Mouse (Mus musculus) lung, postnatal 0 days (tissue): ENCODE data around the gene Fancc. TPM values are rescaled to one million over a fixed set of nuclear protein-coding genes. Genes with fewer than 3 reads are reported as not detected.

Experiments
- ATAC-seq: fragments of 200-750 bp; cut with Nextera tagmentation; 2 replicates; pipeline ENCODE4 v1.8.0; 2017; ENCODE audit warnings: moderate library complexity
- DNase-seq: peaks from one replicate; pipeline ENCODE4 v3.0.0-alpha.2; 2016; ENCODE audit warnings: low spot score
- H3K27ac ChIP-seq: fragments of 300-500 bp; sonication (generic); 2 replicates; pipeline ENCODE4 v1.5.1; 2014; ENCODE audit warnings: antibody characterized with exemption, mild to moderate bottlenecking, low read length, mixed read lengths
- H3K27me3 ChIP-seq: fragments of 300-500 bp; sonication (generic); replicated peaks from 2 replicates; pipeline ENCODE4 v1.6.1; 2014; ENCODE audit warnings: low read length, mixed read lengths; ENCODE audit not compliant: insufficient read depth
- H3K36me3 ChIP-seq: fragments of 300-500 bp; sonication (generic); 2 replicates; pipeline ENCODE4 v1.6.1; 2014; ENCODE audit warnings: low read length, mixed read lengths; ENCODE audit not compliant: insufficient read depth
- H3K4me1 ChIP-seq: fragments of 300-500 bp; sonication (generic); 2 replicates; pipeline ENCODE4 v1.6.1; 2014; ENCODE audit warnings: antibody characterized with exemption, low read depth, low read length, mixed read lengths; ENCODE audit not compliant: insufficient read depth
- H3K4me2 ChIP-seq: fragments of 300-500 bp; sonication (generic); replicated peaks from 2 replicates; pipeline ENCODE4 v1.6.1; 2014; ENCODE audit warnings: low read depth, mild to moderate bottlenecking, low read length, moderate library complexity, mixed read lengths
- H3K4me3 ChIP-seq: fragments of 300-500 bp; sonication (generic); 2 replicates; pipeline ENCODE4 v1.5.1; 2014; ENCODE audit warnings: low read depth, low read length
- H3K9ac ChIP-seq: fragments of 300-500 bp; sonication (generic); replicated peaks from 2 replicates; pipeline ENCODE4 v1.6.1; 2014; ENCODE audit warnings: low read depth, mild to moderate bottlenecking
- H3K9me3 ChIP-seq: fragments of 300-500 bp; sonication (generic); 2 replicates; pipeline ENCODE4 v1.6.1; 2016; ENCODE audit warnings: low read length, mixed read lengths
- CTCF ChIP-seq: IDR thresholded peaks from 2 replicates; pipeline ENCODE4 v1.5.1; 2016; ENCODE audit warnings: antibody characterized with exemption, mild to moderate bottlenecking
- EP300 ChIP-seq: IDR thresholded peaks from 2 replicates; pipeline ENCODE4 v1.6.1; 2016; ENCODE audit warnings: antibody characterized with exemption, mild to moderate bottlenecking, control low read depth
- WGBS: fragments of 180-500 bp; shearing (Covaris S2); extraction: QIAGEN DNeasy Blood & Tissue Kit; methylation state at CpG from one replicate; pipeline ENCODE4 v1.1.7; 2014; 5-methylcytosine and 5-hydroxymethylcytosine counted together
- polyA plus RNA-seq: library from polyadenylated mRNA; unstranded; fragments of >200 nt; fragmentation: Nextera tagmentation; extraction: Ambion mirVana; gene quantifications from 2 replicates; pipeline ENCODE4 v1.2.1, GENCODE M21; 2015

Gene Fancc
- polyA plus RNA-seq, 1 experiment from 2014 or later, result 26.0 TPM

- no peak overlapping the region for H3K9ac ChIP-seq
- 48% methylated on average over 3 of the region's 3 CpGs for WGBS
- peaks cover 48% of the 10 kb centered on the region for H3K36me3 ChIP-seq
- no peak overlapping the region for H3K27ac ChIP-seq
- ATAC-seq, result no peak
- H3K4me2 ChIP-seq, result no peak overlapping the region
- DNase-seq, result no peak
- no peaks in the 10 kb centered on the region for H3K9me3 ChIP-seq
- H3K4me1 ChIP-seq, result no peaks in the 10 kb centered on the region
- TF ChIP-seq EP300 (no peak), CTCF (no peak)
- H3K27me3 ChIP-seq, result no peaks in the 10 kb centered on the region
- no peak overlapping the region for H3K4me3 ChIP-seq
These were observed 195.3 kb downstream of the Fancc start for GRCm38 (mm10) chr13:63301764-63302209.

GRCm38 (mm10) chr13:63300929-63301328 is 196.1 kb downstream of the Fancc start:
- DNase-seq, result no peak
- Histone ChIP-seq H3K27me3 (no peaks in the 10 kb centered on the region), H3K4me1 (no peaks in the 10 kb centered on the region), H3K9ac (no peak overlapping the region), H3K4me2 (no peak overlapping the region), H3K36me3 (peaks cover 48% of the 10 kb centered on the region), H3K4me3 (no peak overlapping the region), H3K9me3 (no peaks in the 10 kb centered on the region), H3K27ac (no peak overlapping the region)
- ATAC-seq, result no peak
- WGBS, result 82% methylated on average over 7 of the region's 7 CpGs
- TF ChIP-seq CTCF, result no peak
- TF ChIP-seq EP300, result no peak

GRCm38 (mm10) chr13:63298931-63299330 is 198.1 kb downstream of the Fancc start:
- Histone ChIP-seq H3K9ac (no peak overlapping the region), H3K4me1 (peaks cover 5% of the 10 kb centered on the region; the same call in 1 of the 2 replicates), H3K27ac (no peak overlapping the region), H3K27me3 (no peaks in the 10 kb centered on the region), H3K4me2 (no peak overlapping the region), H3K9me3 (no peaks in the 10 kb centered on the region), H3K36me3 (peaks cover 51% of the 10 kb centered on the region), H3K4me3 (no peak overlapping the region)
- TF ChIP-seq CTCF (no peak), EP300 (no peak)
- WGBS, result 85% methylated on average over 5 of the region's 5 CpGs
- DNase-seq, result no peak
- no peak for ATAC-seq

GRCm38 (mm10) chr13:63297933-63298332 is 199.1 kb downstream of the Fancc start:
- Histone ChIP-seq H3K4me3 (no peak overlapping the region), H3K4me1 (peaks cover 12% of the 10 kb centered on the region; the same call in 1 of the 2 replicates), H3K27ac (no peak overlapping the region), H3K4me2 (no peak overlapping the region), H3K9me3 (no peaks in the 10 kb centered on the region), H3K9ac (no peak overlapping the region), H3K27me3 (no peaks in the 10 kb centered on the region), H3K36me3 (peaks cover 48% of the 10 kb centered on the region)
- DNase-seq (no peak), ATAC-seq (no peak)
- no peak for TF ChIP-seq CTCF
- TF ChIP-seq EP300, result no peak
- WGBS, result 91% methylated on average over 3 of the region's 3 CpGs

- no peak for TF ChIP-seq EP300
- TF ChIP-seq CTCF, result no peak
- no peak overlapping the region for H3K4me2 ChIP-seq
- ATAC-seq, result no peak
- peaks cover 42% of the 10 kb centered on the region for H3K36me3 ChIP-seq
- H3K4me1 ChIP-seq, result peaks cover 12% of the 10 kb centered on the region; the same call in 1 of the 2 replicates
- H3K9me3 ChIP-seq, result no peaks in the 10 kb centered on the region
- no peaks in the 10 kb centered on the region for H3K27me3 ChIP-seq
- WGBS, result 93% methylated on average over 2 of the region's 2 CpGs
- no peak overlapping the region for H3K27ac ChIP-seq
- H3K9ac ChIP-seq, result no peak overlapping the region
- no peak for DNase-seq
- no peak overlapping the region for H3K4me3 ChIP-seq
These were observed 200.1 kb downstream of the Fancc start for GRCm38 (mm10) chr13:63297003-63297402.

GRCm38 (mm10) chr13:63296300-63296699 is 200.8 kb downstream of the Fancc start:
- Histone ChIP-seq H3K4me1 (peaks cover 12% of the 10 kb centered on the region; the same call in 1 of the 2 replicates), H3K9me3 (no peaks in the 10 kb centered on the region), H3K27ac (no peak overlapping the region), H3K27me3 (no peaks in the 10 kb centered on the region), H3K9ac (no peak overlapping the region), H3K36me3 (peaks cover 35% of the 10 kb centered on the region), H3K4me3 (no peak overlapping the region), H3K4me2 (no peak overlapping the region)
- 82% methylated on average over 11 of the region's 11 CpGs for WGBS
- no peak for ATAC-seq
- TF ChIP-seq EP300 (no peak), CTCF (no peak)
- DNase-seq, result no peak
